Mouse (Mus musculus) right cerebral cortex, postnatal 10 days (tissue): ENCODE measurements at regions not wholly inside any gene's neighbourhood (a gene's known extent, or its start where the extent isn't known, plus 50 kb on each side); places are given as distances from the start of the nearest gene placed in this dataset.

Source experiments
- DNase-seq, 2 experiments: peaks; one replicate each; pipeline ENCODE4 v3.0.0; 2021; ENCODE audit warnings: low spot score in 2 of 2

GRCm38 (mm10) chr15:87229951-87230350, 314.1 kb upstream of the Fam19a5 start:
- DNase-seq = no peak

- DNase-seq = no peak
These were observed 308.0 kb upstream of the Fam19a5 start for GRCm38 (mm10) chr15:87236096-87236495.

GRCm38 (mm10) chr15:87239057-87239456, 305.0 kb upstream of the Fam19a5 start:
- DNase-seq = no peak

GRCm38 (mm10) chr15:87261497-87261896, 282.6 kb upstream of the Fam19a5 start:
- no peak for DNase-seq

- no peak for DNase-seq
These were observed 279.2 kb upstream of the Fam19a5 start for GRCm38 (mm10) chr15:87264906-87265305.

GRCm38 (mm10) chr15:87290987-87291529, 253.0 kb upstream of the Fam19a5 start:
- no peak for DNase-seq

- DNase-seq = no peak
These were observed 224.2 kb upstream of the Fam19a5 start for GRCm38 (mm10) chr15:87319896-87320295.

GRCm38 (mm10) chr15:87321067-87321985, 222.8 kb upstream of the Fam19a5 start:
- DNase-seq = no peak

GRCm38 (mm10) chr15:87325389-87325788, 218.7 kb upstream of the Fam19a5 start:
- no peak for DNase-seq

GRCm38 (mm10) chr15:87326281-87326680, 217.8 kb upstream of the Fam19a5 start:
- no peak for DNase-seq

- DNase-seq = no peak
These were observed 211.7 kb upstream of the Fam19a5 start for GRCm38 (mm10) chr15:87332441-87332840.

- peak in 1 of 2 experiments; percentile 46 for DNase-seq
These were observed 210.6 kb upstream of the Fam19a5 start for GRCm38 (mm10) chr15:87333527-87333926.

- DNase-seq = no peak
These were observed 209.7 kb upstream of the Fam19a5 start for GRCm38 (mm10) chr15:87334430-87334829.

GRCm38 (mm10) chr15:87335324-87335723, 208.8 kb upstream of the Fam19a5 start:
- DNase-seq = no peak

- no peak for DNase-seq
These were observed 208.4 kb upstream of the Fam19a5 start for GRCm38 (mm10) chr15:87335737-87336136.

GRCm38 (mm10) chr15:87339904-87340303, 204.2 kb upstream of the Fam19a5 start:
- peak; percentile 62 for DNase-seq

GRCm38 (mm10) chr15:87342656-87343055, 201.4 kb upstream of the Fam19a5 start:
- DNase-seq = no peak

- no peak for DNase-seq
These were observed 198.3 kb upstream of the Fam19a5 start for GRCm38 (mm10) chr15:87345826-87346225.

- DNase-seq = peak; percentile 49 to 53
These were observed 194.4 kb upstream of the Fam19a5 start for GRCm38 (mm10) chr15:87349533-87350247.

GRCm38 (mm10) chr15:87352812-87353211, 191.3 kb upstream of the Fam19a5 start:
- DNase-seq = peak in 1 of 2 experiments; percentile 63

GRCm38 (mm10) chr15:87353886-87354285, 190.2 kb upstream of the Fam19a5 start:
- peak in 1 of 2 experiments; percentile 7 for DNase-seq

- DNase-seq = no peak
These were observed 183.6 kb upstream of the Fam19a5 start for GRCm38 (mm10) chr15:87360457-87360856.
